Mouse (Mus musculus) myocyte (in vitro differentiated cells): ENCODE measurements at regions not wholly inside any gene's neighbourhood (a gene's known extent, or its start where the extent isn't known, plus 50 kb on each side); places are given as distances from the start of the nearest gene placed in this dataset.

Experiments
- MAX ChIP-seq: IDR thresholded peaks from one replicate; pipeline ENCODE4 v1.6.1; 2011; ENCODE audit warnings: low read depth, mild to moderate bottlenecking, control low read depth
- POLR2A ChIP-seq: IDR thresholded peaks from one replicate; pipeline ENCODE4 v1.6.1; 2011; ENCODE audit warnings: low read depth, mild to moderate bottlenecking, control low read depth, moderate library complexity; ENCODE audit not compliant: insufficient read length
- REST ChIP-seq: IDR thresholded peaks from one replicate; pipeline ENCODE4 v1.6.1; 2011; ENCODE audit warnings: mild to moderate bottlenecking, control low read depth, moderate library complexity; ENCODE audit not compliant: insufficient read depth, insufficient read length
- SRF ChIP-seq: IDR thresholded peaks from one replicate; pipeline ENCODE4 v1.6.1; 2011; ENCODE audit warnings: low read depth; ENCODE audit not compliant: control insufficient read depth, insufficient read length
- TCF12 ChIP-seq: IDR thresholded peaks from one replicate; pipeline ENCODE4 v1.6.1; 2011; ENCODE audit warnings: mild to moderate bottlenecking, control low read depth; ENCODE audit not compliant: poor library complexity, insufficient read depth, severe bottlenecking
- TCF3 ChIP-seq: IDR thresholded peaks from one replicate; pipeline ENCODE4 v1.6.1; 2011; ENCODE audit warnings: low read depth, control low read depth; ENCODE audit not compliant: insufficient read length

DNA sequence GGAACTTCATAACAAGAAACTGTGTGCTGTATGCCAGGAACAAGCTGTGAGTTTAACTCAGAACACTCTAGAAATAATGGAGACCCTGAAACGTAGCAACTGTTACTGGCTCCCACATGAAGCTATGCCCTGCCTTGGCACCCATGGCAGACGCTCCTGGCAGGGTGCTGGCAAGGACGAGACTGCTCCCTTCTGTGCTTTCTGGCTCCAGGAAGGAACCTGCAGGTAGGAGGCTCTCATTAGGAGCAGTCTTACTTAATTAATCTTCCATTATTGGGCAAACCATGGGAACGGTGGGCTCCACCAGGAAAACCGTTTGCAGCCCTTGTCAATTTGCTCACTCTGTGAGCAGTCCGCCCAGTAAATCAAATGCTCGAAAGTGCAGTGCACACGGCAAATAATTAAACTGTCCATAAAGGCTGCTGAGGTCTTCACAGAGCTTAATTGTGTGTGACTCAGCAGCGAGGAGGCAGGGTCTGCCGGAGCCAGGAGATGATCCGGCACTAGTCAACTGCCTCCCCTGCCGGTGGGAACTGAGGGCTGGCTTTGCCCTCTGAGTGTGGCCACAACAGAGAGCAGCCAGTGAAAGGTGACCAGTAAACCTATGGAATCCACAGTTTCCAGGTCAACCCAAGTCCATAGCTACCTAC lies 285.2 kb upstream of the Zdhhc25 start:
- TF ChIP-seq REST (no peak), TCF3 (no peak), MAX (no peak), POLR2A (no peak), SRF (no peak), TCF12 (no peak)
